Mouse (Mus musculus): ENCODE results near the gene 1110051M20Rik. TPM values are rescaled to one million over a fixed set of nuclear protein-coding genes. Genes with fewer than 3 reads are reported as not detected.

The 1110051M20Rik gene
- polyA plus RNA-seq, 1 experiment from 2014 or later: 78.3 TPM

GRCm38 (mm10) chr2:91430600-91430919 is 13.9 kb downstream of the 1110051M20Rik start:
- WGBS: 51% methylated on average over 6 of the region's 6 CpGs
- peak overlapping the region; percentile 69; the same call in 1 of the 2 replicates for H3K27ac ChIP-seq
- no peak for DNase-seq (ENCODE audit: low spot score)
- H3K9me3 ChIP-seq (replicated peaks): no peaks in the 10 kb centered on the region
- H3K4me1 ChIP-seq: peaks cover 10% of the 10 kb centered on the region
- no peaks in the 10 kb centered on the region for H3K27me3 ChIP-seq (ENCODE audit: low read depth, poor library complexity, severe bottlenecking)
- H3K4me3 ChIP-seq: no peak overlapping the region
- H3K36me3 ChIP-seq: no peaks in the 10 kb centered on the region

GRCm38 (mm10) chr2:91429915-91430599 is 14.4 kb downstream of the 1110051M20Rik start:
- Histone ChIP-seq H3K4me3 (no peak overlapping the region), H3K27ac (peak overlapping the region; percentile 69)
- 44% methylated on average over 9 of the region's 9 CpGs for WGBS

DNA sequence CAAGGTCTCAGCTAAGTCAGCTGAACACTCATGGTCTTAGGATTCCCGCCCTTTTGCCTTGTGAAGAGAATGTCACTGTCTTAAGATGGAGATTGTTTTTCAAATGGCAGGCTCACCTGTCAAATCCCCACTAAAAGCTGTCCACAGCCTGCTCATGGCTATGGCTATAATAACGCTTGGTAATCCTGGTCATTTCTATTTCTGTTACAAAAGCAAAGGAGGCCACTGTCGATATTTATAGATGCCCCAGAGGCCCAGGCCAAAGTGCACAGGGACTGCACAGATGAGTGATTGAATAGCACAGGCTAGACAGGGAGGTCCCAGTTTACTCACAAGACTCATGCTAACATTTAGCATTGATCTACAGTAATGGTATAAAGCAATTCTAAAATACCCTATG is 15.4 kb downstream of the 1110051M20Rik start:
- Histone ChIP-seq H3K4me1 (peaks cover 10% of the 10 kb centered on the region), H3K9me3 (replicated peaks) (no peaks in the 10 kb centered on the region)
- WGBS: 90% methylated on average over 3 of the region's 3 CpGs

More at GRCm38 (mm10) chr2:91429915-91430599, 14.4 kb downstream of the 1110051M20Rik start:
- peaks cover 10% of the 10 kb centered on the region for H3K4me1 ChIP-seq
- H3K27me3 ChIP-seq (ENCODE audit: low read depth, poor library complexity, severe bottlenecking): no peaks in the 10 kb centered on the region
- no peak for DNase-seq (ENCODE audit: low spot score)
- no peaks in the 10 kb centered on the region for H3K9me3 ChIP-seq (replicated peaks)
- H3K36me3 ChIP-seq: no peaks in the 10 kb centered on the region

DNA sequence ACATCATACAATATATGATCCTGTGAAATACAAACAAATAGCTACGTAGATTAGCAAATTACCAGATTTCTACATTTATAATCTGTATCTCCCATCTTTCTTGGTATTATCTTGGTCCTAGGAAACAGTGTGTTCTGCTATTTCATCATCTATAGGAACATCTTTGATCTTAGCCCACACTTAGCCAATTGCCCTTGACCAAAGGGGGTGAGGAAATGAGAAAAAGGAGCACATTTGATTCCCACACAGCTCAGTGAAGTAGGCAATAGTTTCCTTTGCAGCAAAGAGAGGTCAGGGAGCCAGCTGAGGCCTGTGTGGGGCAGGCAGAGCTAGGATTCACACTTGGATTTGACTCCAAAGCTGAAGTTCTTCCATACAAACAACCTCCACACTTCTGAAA is 18.2 kb downstream of the 1110051M20Rik start:
- Histone ChIP-seq H3K36me3 (peaks cover 5% of the 10 kb centered on the region), H3K27me3 (ENCODE audit: low read depth, poor library complexity, severe bottlenecking) (no peaks in the 10 kb centered on the region), H3K27ac (no peak overlapping the region), H3K4me3 (no peak overlapping the region), H3K4me1 (peaks cover 10% of the 10 kb centered on the region), H3K9me3 (replicated peaks) (no peaks in the 10 kb centered on the region)
- no peak for DNase-seq (ENCODE audit: low spot score)
- 94% methylated on average over 1 of the region's 1 CpGs for WGBS

More for the DNA sequence above, 15.4 kb downstream of the 1110051M20Rik start:
- no peak for DNase-seq (ENCODE audit: low spot score)
- Histone ChIP-seq H3K4me3 (no peak overlapping the region), H3K36me3 (no peaks in the 10 kb centered on the region), H3K27ac (no peak overlapping the region), H3K27me3 (ENCODE audit: low read depth, poor library complexity, severe bottlenecking) (no peaks in the 10 kb centered on the region)

GRCm38 (mm10) chr2:91424061-91424720 is 20.3 kb downstream of the 1110051M20Rik start:
- Histone ChIP-seq H3K27ac (no peak overlapping the region), H3K4me1 (no peaks in the 10 kb centered on the region), H3K9me3 (replicated peaks) (no peaks in the 10 kb centered on the region), H3K4me3 (no peak overlapping the region), H3K27me3 (ENCODE audit: low read depth, poor library complexity, severe bottlenecking) (no peaks in the 10 kb centered on the region), H3K36me3 (peaks cover 20% of the 10 kb centered on the region)
- no peak for DNase-seq (ENCODE audit: low spot score)
- 89% methylated on average over 7 of the region's 7 CpGs for WGBS

DNA sequence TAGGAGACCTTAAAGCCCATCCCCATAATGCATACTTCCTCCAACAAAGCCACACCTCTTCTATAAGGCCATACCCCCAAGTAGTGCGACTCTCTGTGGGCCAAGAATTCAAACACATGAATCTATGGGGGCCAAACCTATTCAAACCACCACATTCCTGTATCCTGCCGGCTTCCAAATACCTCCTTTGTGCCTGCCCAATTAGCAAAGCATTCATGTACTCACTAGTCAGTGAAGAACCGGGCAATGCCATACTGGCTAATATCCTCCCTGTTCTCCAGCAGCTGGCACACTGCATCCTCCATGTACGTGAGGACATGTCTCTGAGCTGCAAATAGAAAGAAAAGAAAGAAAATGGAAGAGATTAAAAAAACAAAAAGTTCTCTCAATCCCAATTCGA is 22.9 kb downstream of the 1110051M20Rik start:
- H3K9me3 ChIP-seq (replicated peaks): no peaks in the 10 kb centered on the region
- H3K27ac ChIP-seq: no peak overlapping the region
- no peaks in the 10 kb centered on the region for H3K27me3 ChIP-seq (ENCODE audit: low read depth, poor library complexity, severe bottlenecking)
- no peak overlapping the region for H3K4me3 ChIP-seq
- H3K36me3 ChIP-seq: peaks cover 20% of the 10 kb centered on the region
- WGBS: 91% methylated on average over 5 of the region's 5 CpGs
- no peak for DNase-seq (ENCODE audit: low spot score)
- H3K4me1 ChIP-seq: no peaks in the 10 kb centered on the region

GRCm38 (mm10) chr2:91413811-91414210 is 30.7 kb downstream of the 1110051M20Rik start:
- Histone ChIP-seq H3K4me1 (peaks cover 19% of the 10 kb centered on the region), H3K4me3 (no peak overlapping the region), H3K36me3 (no peaks in the 10 kb centered on the region), H3K27me3 (ENCODE audit: low read depth, poor library complexity, severe bottlenecking) (no peaks in the 10 kb centered on the region), H3K9me3 (replicated peaks) (no peaks in the 10 kb centered on the region), H3K27ac (no peak overlapping the region)
- no peak for DNase-seq (ENCODE audit: low spot score)
- WGBS: 85% methylated on average over 1 of the region's 1 CpGs

GRCm38 (mm10) chr2:91412361-91412760 is 32.1 kb downstream of the 1110051M20Rik start:
- 59% methylated on average over 5 of the region's 5 CpGs for WGBS
- 0 out of 2 replicates have a peak overlapping the region, but pooled peaks have one; percentile 20 for H3K27ac ChIP-seq

GRCm38 (mm10) chr2:91411473-91411872 is 33.0 kb downstream of the 1110051M20Rik start:
- no peak overlapping the region for H3K4me3 ChIP-seq
- no peaks in the 10 kb centered on the region for H3K36me3 ChIP-seq
- H3K27me3 ChIP-seq (ENCODE audit: low read depth, poor library complexity, severe bottlenecking): no peaks in the 10 kb centered on the region
- no peak for DNase-seq (ENCODE audit: low spot score)
- H3K4me1 ChIP-seq: peaks cover 19% of the 10 kb centered on the region
- H3K27ac ChIP-seq: no peak overlapping the region
- WGBS: 78% methylated on average over 2 of the region's 2 CpGs
- H3K9me3 ChIP-seq (replicated peaks): no peaks in the 10 kb centered on the region

More at GRCm38 (mm10) chr2:91412361-91412760, 32.1 kb downstream of the 1110051M20Rik start:
- no peak overlapping the region for H3K4me3 ChIP-seq
- DNase-seq (ENCODE audit: low spot score): no peak
- no peaks in the 10 kb centered on the region for H3K36me3 ChIP-seq
- H3K9me3 ChIP-seq (replicated peaks): no peaks in the 10 kb centered on the region
- H3K4me1 ChIP-seq: peaks cover 19% of the 10 kb centered on the region
- no peaks in the 10 kb centered on the region for H3K27me3 ChIP-seq (ENCODE audit: low read depth, poor library complexity, severe bottlenecking)

GRCm38 (mm10) chr2:91408031-91408430 is 36.5 kb downstream of the 1110051M20Rik start:
- H3K36me3 ChIP-seq: no peaks in the 10 kb centered on the region
- H3K27me3 ChIP-seq (ENCODE audit: low read depth, poor library complexity, severe bottlenecking): no peaks in the 10 kb centered on the region
- H3K27ac ChIP-seq: no peak overlapping the region
- DNase-seq (ENCODE audit: low spot score): no peak
- no peaks in the 10 kb centered on the region for H3K9me3 ChIP-seq (replicated peaks)
- WGBS: 83% methylated on average over 2 of the region's 2 CpGs
- H3K4me3 ChIP-seq: no peak overlapping the region
- H3K4me1 ChIP-seq: peaks cover 17% of the 10 kb centered on the region

GRCm38 (mm10) chr2:91405071-91405470 is 39.4 kb downstream of the 1110051M20Rik start:
- H3K27me3 ChIP-seq (ENCODE audit: low read depth, poor library complexity, severe bottlenecking): no peaks in the 10 kb centered on the region
- no peaks in the 10 kb centered on the region for H3K36me3 ChIP-seq
- H3K4me1 ChIP-seq: peaks cover 2% of the 10 kb centered on the region; the same call in 1 of the 2 replicates
- no peaks in the 10 kb centered on the region for H3K9me3 ChIP-seq (replicated peaks)
- no peak overlapping the region for H3K4me3 ChIP-seq
- no peak overlapping the region for H3K27ac ChIP-seq
- no peak for DNase-seq (ENCODE audit: low spot score)
- WGBS: 84% methylated on average over 4 of the region's 4 CpGs

- DNase-seq (ENCODE audit: low spot score): no peak
- Histone ChIP-seq H3K4me1 (peaks cover 13% of the 10 kb centered on the region), H3K36me3 (no peaks in the 10 kb centered on the region), H3K27me3 (ENCODE audit: low read depth, poor library complexity, severe bottlenecking) (no peaks in the 10 kb centered on the region), H3K27ac (no peak overlapping the region), H3K4me3 (no peak overlapping the region), H3K9me3 (replicated peaks) (no peaks in the 10 kb centered on the region)
- WGBS: 62% methylated on average over 2 of the region's 2 CpGs
These were observed 44.8 kb downstream of the 1110051M20Rik start for GRCm38 (mm10) chr2:91399727-91400126.

- DNase-seq (ENCODE audit: low spot score): no peak
- H3K27me3 ChIP-seq (ENCODE audit: low read depth, poor library complexity, severe bottlenecking): no peaks in the 10 kb centered on the region
- no peak overlapping the region for H3K4me3 ChIP-seq
- no peaks in the 10 kb centered on the region for H3K9me3 ChIP-seq (replicated peaks)
- 78% methylated on average over 3 of the region's 3 CpGs for WGBS
- no peak overlapping the region for H3K27ac ChIP-seq
- no peaks in the 10 kb centered on the region for H3K36me3 ChIP-seq
- peaks cover 13% of the 10 kb centered on the region for H3K4me1 ChIP-seq
These were observed 45.3 kb downstream of the 1110051M20Rik start for GRCm38 (mm10) chr2:91399168-91399567.

All from limb, embryonic 10.5 days (tissue).